Mouse (Mus musculus) hindbrain, embryonic 16.5 days (tissue): ENCODE results near the gene Aqp7. TPM values are rescaled to one million over a fixed set of nuclear protein-coding genes. Genes with fewer than 3 reads are reported as not detected.
"Not testable (repeated sequence)": the region's sequence is repeated elsewhere in the genome, so short reads cannot be mapped to it uniquely, and the experiment has no call there.

ENCODE experiments used
- ATAC-seq: fragments of 200-750 bp; cut with Nextera tagmentation; 2 replicates; pipeline ENCODE4 v1.8.0; 2017; ENCODE audit warnings: moderate TSS enrichment, moderate library complexity
- H3K27ac ChIP-seq: fragments of 300-500 bp; sonication (generic); 2 replicates; pipeline ENCODE4 v1.5.1; 2014; ENCODE audit warnings: low read depth, mild to moderate bottlenecking, control low read depth, low read length, moderate library complexity
- H3K27me3 ChIP-seq: fragments of 300-500 bp; sonication (generic); replicated peaks from 2 replicates; pipeline ENCODE4 v1.6.1; 2014; ENCODE audit warnings: low read length; ENCODE audit not compliant: control insufficient read depth, insufficient read depth
- H3K36me3 ChIP-seq: fragments of 300-500 bp; sonication (generic); 2 replicates; pipeline ENCODE4 v1.6.1; 2014; ENCODE audit warnings: mild to moderate bottlenecking, low read length, moderate library complexity, mixed read lengths; ENCODE audit not compliant: control insufficient read depth, insufficient read depth
- H3K4me1 ChIP-seq: fragments of 300-500 bp; sonication (generic); 2 replicates; pipeline ENCODE4 v1.6.1; 2014; ENCODE audit warnings: low read depth, low read length; ENCODE audit not compliant: control insufficient read depth, insufficient read depth
- H3K4me2 ChIP-seq: fragments of 300-500 bp; sonication (generic); 2 replicates; pipeline ENCODE4 v1.6.1; 2014; ENCODE audit warnings: mild to moderate bottlenecking, low read length, control low read depth, moderate library complexity
- H3K4me3 ChIP-seq: fragments of 300-500 bp; sonication (generic); 2 replicates; pipeline ENCODE4 v1.5.1; 2014; ENCODE audit warnings: mild to moderate bottlenecking, low read length, control low read depth, moderate library complexity
- H3K9ac ChIP-seq: fragments of 300-500 bp; sonication (generic); 2 replicates; pipeline ENCODE4 v1.6.1; 2014; ENCODE audit warnings: low read depth, mild to moderate bottlenecking, control low read depth, low read length, moderate library complexity
- H3K9me3 ChIP-seq: fragments of 300-500 bp; sonication (generic); 2 replicates; pipeline ENCODE4 v1.6.1; 2014; ENCODE audit warnings: mild to moderate bottlenecking, low read length, moderate library complexity; ENCODE audit not compliant: control insufficient read depth
- WGBS: fragments of 180-500 bp; shearing (Covaris S2); extraction: QIAGEN DNeasy Blood & Tissue Kit; methylation state at CpG from one replicate; pipeline ENCODE4 v1.1.7; 2014; 5-methylcytosine and 5-hydroxymethylcytosine counted together
- polyA plus RNA-seq: library from polyadenylated mRNA; unstranded; fragments of >200 nt; fragmentation: Nextera tagmentation; extraction: Ambion mirVana; gene quantifications from 2 replicates; pipeline ENCODE4 v1.2.1, GENCODE M21; 2015

Aqp7 gene
- polyA plus RNA-seq, 1 experiment from 2014 or later: not detected

DNA sequence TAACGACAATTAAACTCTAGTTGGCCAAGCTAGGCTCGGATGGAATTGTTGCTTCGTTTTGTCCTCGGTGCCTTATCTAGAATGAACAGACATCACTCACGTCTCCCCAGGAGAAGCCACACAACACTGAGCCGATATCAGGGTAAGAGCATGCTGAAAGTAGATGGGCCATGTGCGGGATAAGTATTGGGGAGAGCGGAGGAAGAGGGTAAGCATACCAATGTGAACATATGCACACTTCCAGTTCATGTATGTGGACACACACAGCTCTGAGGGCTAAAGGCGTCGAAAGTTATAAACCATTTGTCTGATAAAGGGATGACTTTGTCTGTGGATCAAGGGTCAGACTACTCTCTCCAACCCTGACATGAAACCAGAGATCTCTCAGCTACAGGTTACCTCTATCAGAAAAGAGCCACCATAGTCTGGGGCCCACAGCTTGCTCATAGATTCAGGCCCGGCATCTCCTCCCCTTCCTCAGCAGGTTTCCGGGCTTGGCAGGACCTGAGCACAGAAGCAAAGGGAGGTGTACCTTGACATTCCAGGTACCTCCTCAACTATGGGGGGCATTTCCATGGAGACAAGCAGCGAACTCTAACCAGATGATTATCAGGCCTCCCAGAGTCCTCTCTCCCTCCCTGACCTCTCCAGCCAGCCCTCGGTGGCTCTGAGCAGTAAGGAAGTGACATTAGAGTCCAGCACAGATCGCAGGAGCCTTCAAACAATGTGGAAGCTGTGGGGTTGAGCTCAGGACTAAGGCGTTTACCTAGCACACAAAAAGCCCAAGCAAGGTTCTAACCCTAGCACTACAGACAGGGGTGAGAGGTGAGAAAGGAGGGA, 39.7 kb upstream of the Aqp7 start:
- Histone ChIP-seq H3K27ac (no peak overlapping the region), H3K9me3 (no peaks in the 10 kb centered on the region), H3K4me1 (no peaks in the 10 kb centered on the region), H3K27me3 (no peaks in the 10 kb centered on the region), H3K9ac (no peak overlapping the region), H3K36me3 (no peaks in the 10 kb centered on the region), H3K4me2 (no peak overlapping the region), H3K4me3 (no peak overlapping the region)
- 89% methylated on average over 16 of the region's 16 CpGs for WGBS
- ATAC-seq: no peak

DNA sequence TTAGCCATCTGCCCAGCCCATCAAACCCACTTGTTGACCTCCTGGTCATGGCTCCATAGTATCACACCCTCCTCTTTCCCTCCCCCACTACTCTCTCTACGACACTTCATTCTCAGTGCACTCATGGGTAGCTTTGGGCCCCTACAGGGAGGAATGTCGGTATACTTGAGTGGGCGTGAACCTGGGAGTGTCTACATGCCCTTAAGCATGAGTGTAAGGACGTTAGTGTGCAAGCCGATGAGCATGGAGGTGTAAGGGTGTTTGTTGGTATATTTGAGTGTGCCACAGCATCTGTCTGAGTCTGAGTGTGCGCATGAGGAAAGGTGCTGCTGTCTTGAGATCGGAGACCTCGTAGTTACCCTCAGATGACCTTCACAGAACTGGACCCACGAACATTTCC, 39.0 kb upstream of the Aqp7 start:
- Histone ChIP-seq H3K4me3 (no peak overlapping the region), H3K9ac (no peak overlapping the region), H3K36me3 (no peaks in the 10 kb centered on the region), H3K4me2 (no peak overlapping the region), H3K4me1 (no peaks in the 10 kb centered on the region), H3K27ac (no peak overlapping the region), H3K27me3 (no peaks in the 10 kb centered on the region), H3K9me3 (no peaks in the 10 kb centered on the region)
- WGBS: 77% methylated on average over 9 of the region's 9 CpGs
- ATAC-seq: no peak

DNA sequence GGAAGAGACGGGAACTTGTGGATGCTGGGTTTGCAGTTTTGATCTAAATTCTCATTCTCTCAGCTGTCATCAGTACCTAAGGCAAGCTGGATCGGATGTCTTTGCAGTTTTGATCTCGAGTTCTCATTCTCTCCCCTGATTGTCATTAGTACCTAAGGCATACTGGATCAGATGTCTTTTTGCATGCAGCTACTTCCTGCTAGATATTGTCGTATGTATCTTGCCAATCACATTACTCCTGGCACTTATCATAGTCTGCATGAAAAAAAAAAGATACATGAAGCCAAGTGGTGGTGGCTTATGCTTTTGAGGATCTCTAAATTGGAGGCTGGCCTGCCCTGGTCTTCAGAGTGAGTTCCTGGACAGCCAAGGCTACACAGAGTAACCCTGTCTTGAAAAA, 36.9 kb upstream of the Aqp7 start:
- no peak overlapping the region for H3K27ac ChIP-seq
- WGBS: 85% methylated on average over 4 of the region's 4 CpGs
- no peak overlapping the region for H3K4me2 ChIP-seq
- no peak overlapping the region for H3K4me3 ChIP-seq
- H3K4me1 ChIP-seq: no peaks in the 10 kb centered on the region
- H3K9ac ChIP-seq: no peak overlapping the region
- no peaks in the 10 kb centered on the region; the same call in 1 of the 2 replicates for H3K9me3 ChIP-seq
- H3K27me3 ChIP-seq: no peaks in the 10 kb centered on the region
- H3K36me3 ChIP-seq: no peaks in the 10 kb centered on the region
- no peak for ATAC-seq

DNA sequence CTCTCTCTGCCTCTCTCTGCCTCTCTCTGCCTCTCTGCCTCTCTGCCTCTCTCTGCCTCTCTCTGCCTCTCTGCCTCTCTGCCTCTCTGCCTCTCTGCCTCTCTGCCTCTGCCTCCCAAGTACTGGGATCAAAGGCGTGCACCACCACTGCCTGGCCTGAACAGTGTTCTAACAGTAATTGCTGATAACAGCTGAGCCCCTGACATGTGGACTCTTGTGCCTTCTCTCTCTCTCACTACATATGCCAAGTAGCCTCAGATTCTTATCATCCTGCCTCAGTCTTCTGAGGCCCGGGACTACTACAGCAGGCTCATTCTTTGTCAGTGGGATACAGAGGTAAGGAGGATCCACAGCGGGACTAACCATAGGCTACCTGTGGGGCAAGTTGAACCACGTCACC, 34.9 kb upstream of the Aqp7 start:
- WGBS: 78% methylated on average over 4 of the region's 4 CpGs
- not testable (repeated sequence) for H3K27ac ChIP-seq, H3K4me2 ChIP-seq, H3K9ac ChIP-seq, H3K9me3 ChIP-seq, H3K4me1 ChIP-seq, H3K36me3 ChIP-seq, ATAC-seq, H3K4me3 ChIP-seq, H3K27me3 ChIP-seq

DNA sequence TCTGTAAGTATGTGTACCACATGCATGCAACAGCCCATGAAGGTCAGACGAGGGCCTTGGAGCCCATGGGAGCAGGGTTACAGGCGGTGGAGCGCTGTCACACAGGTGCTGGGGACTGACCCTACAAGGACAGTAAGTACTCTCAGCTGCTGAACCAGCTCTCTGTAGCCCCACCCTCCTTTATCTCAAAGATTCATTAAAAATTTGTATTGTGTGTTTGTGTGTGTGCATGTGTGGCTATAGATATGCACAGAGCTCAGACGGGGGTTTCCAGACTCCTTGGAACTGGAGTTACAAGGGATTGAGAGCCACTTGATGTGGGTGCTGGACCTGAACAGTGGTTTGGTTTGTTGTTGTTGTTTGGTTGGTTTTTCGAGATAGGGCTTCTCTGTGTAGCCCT, 33.8 kb upstream of the Aqp7 start:
- Histone ChIP-seq H3K9me3 (no peaks in the 10 kb centered on the region; the same call in 1 of the 2 replicates), H3K27ac (no peak overlapping the region), H3K4me3 (no peak overlapping the region), H3K9ac (no peak overlapping the region), H3K4me2 (no peak overlapping the region), H3K27me3 (no peaks in the 10 kb centered on the region), H3K36me3 (no peaks in the 10 kb centered on the region), H3K4me1 (no peaks in the 10 kb centered on the region)
- WGBS: 81% methylated on average over 5 of the region's 5 CpGs
- no peak for ATAC-seq

DNA sequence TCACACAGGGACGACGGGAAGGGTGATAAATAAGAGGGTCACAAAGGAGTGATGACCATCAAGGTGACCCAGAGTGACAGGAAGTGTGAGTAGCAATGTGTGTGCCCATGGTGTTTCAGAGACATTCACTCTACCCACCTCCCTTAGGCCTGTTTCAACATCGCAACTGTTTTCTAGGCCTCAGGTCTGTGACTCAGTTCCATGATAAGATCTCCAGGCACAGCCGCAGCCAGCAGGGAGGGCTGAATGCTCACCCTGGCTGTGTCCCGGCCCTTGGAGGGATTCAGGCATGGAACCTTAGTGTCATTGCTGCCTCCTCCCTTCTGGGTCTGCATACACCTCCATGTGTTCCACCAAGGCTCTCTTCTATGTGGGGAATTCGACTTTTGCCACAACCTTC, 30.8 kb upstream of the Aqp7 start:
- H3K27me3 ChIP-seq: no peaks in the 10 kb centered on the region
- ATAC-seq: no peak
- no peak overlapping the region for H3K4me2 ChIP-seq
- H3K27ac ChIP-seq: no peak overlapping the region
- no peak overlapping the region for H3K9ac ChIP-seq
- no peak overlapping the region for H3K4me3 ChIP-seq
- H3K9me3 ChIP-seq: no peaks in the 10 kb centered on the region; the same call in 1 of the 2 replicates
- WGBS: 78% methylated on average over 6 of the region's 6 CpGs
- no peaks in the 10 kb centered on the region for H3K36me3 ChIP-seq
- no peaks in the 10 kb centered on the region for H3K4me1 ChIP-seq

DNA sequence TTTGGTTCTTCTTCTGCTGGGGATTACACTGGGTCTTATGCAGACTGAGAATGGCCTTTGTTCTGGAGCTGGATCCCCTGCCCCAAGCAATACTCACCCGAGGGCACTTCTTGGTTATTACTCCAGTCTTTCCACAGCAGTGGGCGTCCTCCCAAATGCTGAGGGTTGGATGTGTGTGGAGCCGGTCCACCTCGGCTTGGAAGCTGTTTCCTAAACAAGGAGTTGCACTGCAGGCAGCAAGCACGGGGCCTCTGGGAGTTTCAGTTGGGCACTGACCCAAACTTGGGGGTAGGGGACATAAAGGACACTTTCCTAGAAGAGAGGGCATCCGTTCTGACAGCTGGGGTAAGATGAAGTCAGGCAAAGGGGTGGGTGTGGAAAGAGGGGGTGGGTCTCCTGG, 26.5 kb upstream of the Aqp7 start:
- WGBS: 67% methylated on average over 6 of the region's 6 CpGs

DNA sequence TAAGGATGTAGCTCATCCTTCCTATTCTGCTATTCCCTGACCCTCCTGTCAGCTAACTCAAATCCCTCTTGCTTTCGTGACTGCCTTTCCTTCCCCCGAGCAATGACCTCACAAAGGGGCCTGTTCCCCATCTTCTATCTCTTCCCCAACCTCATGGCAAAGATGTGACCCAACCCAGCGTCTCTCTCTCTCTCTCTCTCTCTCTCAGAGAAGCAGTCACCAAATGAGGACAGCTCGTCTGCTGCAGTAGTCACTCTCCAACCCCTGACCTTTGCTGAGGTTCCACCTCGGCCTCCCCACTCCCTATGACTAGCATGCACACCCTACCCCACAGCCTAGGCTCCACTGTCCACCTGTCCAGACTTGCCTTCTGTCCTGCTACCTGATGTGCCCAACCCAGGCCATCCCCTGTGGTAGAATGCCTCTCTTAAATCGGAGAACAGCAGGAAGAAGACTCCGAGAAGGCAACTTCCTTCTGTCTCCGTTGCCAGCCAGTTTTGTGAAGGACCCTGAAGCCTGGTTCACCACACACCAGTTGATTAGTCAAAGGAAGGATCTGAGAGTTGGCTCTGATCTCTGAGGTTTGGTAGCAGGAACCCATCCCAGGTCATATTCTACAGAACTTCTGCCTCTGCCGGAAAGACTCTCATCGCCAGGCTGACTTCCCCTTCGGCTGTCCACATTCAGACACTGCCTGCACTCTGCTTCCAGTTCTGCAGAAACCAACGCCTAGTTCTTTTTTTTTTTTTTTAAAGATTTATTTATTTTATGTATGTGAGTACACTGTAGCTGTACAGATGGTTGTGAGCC, 25.3 kb upstream of the Aqp7 start:
- Histone ChIP-seq H3K9me3 (no peaks in the 10 kb centered on the region), H3K27me3 (no peaks in the 10 kb centered on the region), H3K4me1 (no peaks in the 10 kb centered on the region), H3K4me2 (no peak overlapping the region), H3K4me3 (no peak overlapping the region), H3K27ac (no peak overlapping the region), H3K9ac (no peak overlapping the region), H3K36me3 (no peaks in the 10 kb centered on the region)
- no peak for ATAC-seq
- 80% methylated on average over 12 of the region's 12 CpGs for WGBS

More for the DNA sequence above, 26.5 kb upstream of the Aqp7 start:
- no peaks in the 10 kb centered on the region for H3K36me3 ChIP-seq
- no peak overlapping the region for H3K4me3 ChIP-seq
- no peaks in the 10 kb centered on the region for H3K9me3 ChIP-seq
- H3K27ac ChIP-seq: no peak overlapping the region
- H3K9ac ChIP-seq: no peak overlapping the region
- no peak for ATAC-seq
- no peaks in the 10 kb centered on the region for H3K27me3 ChIP-seq
- H3K4me2 ChIP-seq: no peak overlapping the region
- no peaks in the 10 kb centered on the region for H3K4me1 ChIP-seq
